Mouse (Mus musculus): Measurements from ENCODE around the gene Cercam.

The Cercam gene

GRCm38 (mm10) chr2:29868949-29869645 lies at the start of gene Cercam:
Gene Cercam (plus strand): TSS chr2:29869164.
- DNase-seq (ENCODE audit: low spot score in 2 of 2): peak; percentile 91 to 93

- no peak for DNase-seq (ENCODE audit: low spot score in 2 of 2)
These were observed 49.6 kb upstream of the Cercam start for GRCm38 (mm10) chr2:29819363-29819762.

GRCm38 (mm10) chr2:29820025-29820817 lies 48.7 kb upstream of the Cercam start, which contains the start of gene Urm1:
Gene Urm1 (plus strand): TSS chr2:29820075.
- DNase-seq (ENCODE audit: low spot score in 2 of 2): peak; percentile 77 to 82

- no peak for DNase-seq (ENCODE audit: low spot score in 2 of 2)
These were observed 42.5 kb upstream of the Cercam start for GRCm38 (mm10) chr2:29826318-29826925.

- peak; percentile 97 to 98 for DNase-seq (ENCODE audit: low spot score in 2 of 2)
These were observed 41.8 kb upstream of the Cercam start for GRCm38 (mm10) chr2:29826926-29827708.

- DNase-seq (ENCODE audit: low spot score in 2 of 2): no peak
These were observed 41.3 kb upstream of the Cercam start for GRCm38 (mm10) chr2:29827709-29828024.

GRCm38 (mm10) chr2:29831106-29831505 lies 37.9 kb upstream of the Cercam start:
- DNase-seq (ENCODE audit: low spot score in 2 of 2): peak; percentile 55 to 72

- DNase-seq (ENCODE audit: low spot score in 2 of 2): no peak
These were observed 35.2 kb upstream of the Cercam start for GRCm38 (mm10) chr2:29833796-29834195.

- no peak for DNase-seq (ENCODE audit: low spot score in 2 of 2)
These were observed 33.5 kb upstream of the Cercam start for GRCm38 (mm10) chr2:29835391-29835899.

GRCm38 (mm10) chr2:29839460-29839859 lies 29.5 kb upstream of the Cercam start:
- no peak for DNase-seq (ENCODE audit: low spot score in 2 of 2)

- peak in 1 of 2 experiments; percentile 39 for DNase-seq (ENCODE audit: low spot score in 2 of 2)
These were observed 25.5 kb upstream of the Cercam start for GRCm38 (mm10) chr2:29843231-29844105.

- no peak for DNase-seq (ENCODE audit: low spot score in 2 of 2)
These were observed 24.8 kb upstream of the Cercam start for GRCm38 (mm10) chr2:29844115-29844514.

- DNase-seq (ENCODE audit: low spot score in 2 of 2): no peak
These were observed 24.3 kb upstream of the Cercam start for GRCm38 (mm10) chr2:29844661-29845060.

- no peak for DNase-seq (ENCODE audit: low spot score in 2 of 2)
These were observed 23.3 kb upstream of the Cercam start for GRCm38 (mm10) chr2:29845636-29846035.

GRCm38 (mm10) chr2:29846061-29846853 lies 22.7 kb upstream of the Cercam start:
- peak; percentile 61 to 66 for DNase-seq (ENCODE audit: low spot score in 2 of 2)

GRCm38 (mm10) chr2:29846911-29847310 lies 22.1 kb upstream of the Cercam start:
- DNase-seq (ENCODE audit: low spot score in 2 of 2): no peak

GRCm38 (mm10) chr2:29849041-29849440 lies 19.9 kb upstream of the Cercam start:
- DNase-seq (ENCODE audit: low spot score in 2 of 2): no peak

- DNase-seq (ENCODE audit: low spot score in 2 of 2): peak; percentile 45 to 61
These were observed 19.0 kb upstream of the Cercam start for GRCm38 (mm10) chr2:29849841-29850480.

- DNase-seq (ENCODE audit: low spot score in 2 of 2): no peak
These were observed 15.9 kb upstream of the Cercam start for GRCm38 (mm10) chr2:29852957-29853485.
